Mouse (Mus musculus) monocyte, adult 5-6 weeks (primary cell): ENCODE measurements around the gene Tmtc4. TPM values are rescaled to one million over a fixed set of nuclear protein-coding genes. Genes with fewer than 3 reads are reported as not detected.

Source experiments
- ATAC-seq: fragments of 153-309, 156-312 bp; replicated peaks from 2 replicates; pipeline ENCODE4 v1.8.0; 2017; ENCODE audit warnings: mild to moderate bottlenecking; ENCODE audit not compliant: low TSS enrichment, insufficient number of reproducible peaks, severe bottlenecking, poor library complexity, low FRiP score
- total RNA-seq: library from RNA; stranded (forward); fragments of 200-1000, 200-491, 200-594 nt; gene quantifications from 3 replicates; pipeline ENCODE4 v1.2.3, GENCODE M21; 2017

The Tmtc4 gene
- total RNA-seq, 1 experiment from 2014 or later, result 9.5 TPM

DNA sequence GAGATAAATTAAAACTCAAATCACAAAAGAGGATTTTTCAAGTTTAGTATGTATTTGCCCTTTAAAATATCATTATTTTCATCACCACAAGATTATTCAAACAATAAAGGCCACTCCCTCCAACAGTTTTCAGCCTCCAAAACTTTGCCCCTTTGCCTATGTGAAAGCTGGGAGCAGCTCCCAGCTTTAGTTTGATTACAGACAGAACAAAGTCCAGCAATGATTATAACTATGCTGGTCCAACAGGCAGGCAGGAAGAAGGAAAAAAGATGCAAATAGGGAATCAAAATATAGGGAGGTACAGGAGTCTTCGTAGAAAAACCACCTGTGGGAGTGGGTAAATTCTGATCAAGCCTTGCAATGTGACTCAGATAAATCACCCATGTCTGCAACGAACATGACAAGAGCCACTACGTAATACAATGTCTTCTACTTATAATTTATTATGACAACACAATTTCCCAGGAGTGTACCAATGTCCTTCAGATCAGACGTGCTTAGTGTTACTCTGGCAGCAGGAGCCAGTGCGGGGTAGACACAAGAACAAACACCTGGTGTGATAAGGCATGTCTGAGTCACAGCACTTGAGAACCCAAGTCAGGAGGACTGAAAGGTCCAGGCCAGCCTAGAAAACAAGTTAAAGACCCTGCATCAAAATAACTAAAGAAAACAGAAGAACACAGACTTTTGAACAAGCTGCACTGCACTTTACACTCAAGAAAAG lies 74.3 kb downstream of the Tmtc4 start:
- ATAC-seq, result no peak

DNA sequence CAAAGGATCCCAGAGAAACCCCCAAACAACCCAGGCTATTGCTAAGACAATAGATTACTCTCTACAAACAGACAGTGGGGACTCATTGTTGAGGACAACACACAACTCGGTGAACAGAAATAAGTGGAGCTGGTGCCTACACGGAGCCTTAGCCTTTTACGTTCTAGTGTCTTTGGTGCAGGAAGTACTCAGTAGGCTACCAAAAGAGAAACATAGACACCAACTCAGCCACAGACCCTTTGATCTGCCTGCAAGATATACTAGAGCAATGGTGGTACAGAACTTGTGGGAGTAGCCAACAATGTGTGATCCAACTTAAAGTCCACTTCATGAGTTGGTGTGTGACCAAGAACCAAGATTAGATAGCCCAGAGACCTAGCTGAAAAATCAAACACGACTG lies 75.8 kb downstream of the Tmtc4 start:
- no peak for ATAC-seq

DNA sequence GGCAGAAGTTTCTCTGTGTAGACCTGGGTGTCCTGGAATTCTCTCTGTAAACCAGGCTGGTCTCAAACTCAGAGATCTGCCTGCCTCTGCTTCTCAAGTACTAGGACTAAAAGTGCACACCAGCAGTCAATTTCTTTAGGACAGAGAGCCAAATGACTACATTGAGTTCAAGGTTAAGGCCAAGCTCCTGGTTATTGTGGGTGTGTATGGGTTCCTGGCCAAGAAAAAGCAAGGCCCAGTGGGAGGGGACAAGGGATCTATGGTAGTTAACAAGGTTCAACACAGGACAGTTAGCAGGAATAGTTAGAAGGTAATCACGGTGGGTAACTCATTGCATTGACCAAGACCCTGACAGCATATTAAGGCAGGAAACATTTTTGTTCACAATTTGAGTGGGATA lies 78.8 kb downstream of the Tmtc4 start:
- ATAC-seq, result no peak

DNA sequence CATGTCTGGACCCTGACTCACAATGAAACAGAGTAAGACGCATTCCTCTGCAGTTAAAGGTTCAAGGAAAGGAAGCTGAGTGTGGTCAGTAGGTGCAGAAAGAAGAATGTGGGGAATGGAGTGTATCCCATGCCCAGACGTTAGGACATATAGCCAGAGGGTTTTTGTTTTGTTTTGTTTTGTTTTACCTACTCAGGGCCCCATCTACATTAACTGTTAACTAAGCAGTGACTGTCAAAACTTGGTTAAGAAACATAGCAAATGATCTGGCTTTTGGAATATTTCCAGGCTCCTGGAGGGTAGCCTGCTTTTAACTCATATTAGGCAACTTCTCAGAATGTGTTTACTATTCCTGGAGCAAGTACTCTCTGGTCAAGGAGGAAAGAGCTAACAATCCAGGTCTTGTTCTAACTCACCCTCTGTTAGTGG lies 79.9 kb downstream of the Tmtc4 start:
- no peak for ATAC-seq

DNA sequence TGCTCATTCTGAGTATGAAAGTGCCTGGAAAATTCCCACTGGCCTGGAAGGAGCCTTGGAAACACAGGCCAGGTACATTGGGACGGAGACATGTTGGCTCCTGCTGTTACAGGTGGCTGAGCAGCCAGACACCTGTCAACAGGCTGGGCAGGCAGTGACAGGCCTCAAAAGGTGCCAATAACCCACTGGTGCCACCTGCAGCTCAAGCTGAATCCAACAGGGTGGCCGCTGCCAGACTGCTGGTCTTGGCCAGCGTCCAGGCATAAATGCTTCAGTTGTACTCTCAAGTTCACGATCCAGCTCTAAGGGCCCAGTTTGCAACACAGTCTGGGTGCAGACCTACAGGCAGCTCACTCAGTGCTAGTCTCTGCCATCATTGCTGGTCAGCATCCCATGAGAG lies 81.0 kb downstream of the Tmtc4 start:
- ATAC-seq, result no peak

DNA sequence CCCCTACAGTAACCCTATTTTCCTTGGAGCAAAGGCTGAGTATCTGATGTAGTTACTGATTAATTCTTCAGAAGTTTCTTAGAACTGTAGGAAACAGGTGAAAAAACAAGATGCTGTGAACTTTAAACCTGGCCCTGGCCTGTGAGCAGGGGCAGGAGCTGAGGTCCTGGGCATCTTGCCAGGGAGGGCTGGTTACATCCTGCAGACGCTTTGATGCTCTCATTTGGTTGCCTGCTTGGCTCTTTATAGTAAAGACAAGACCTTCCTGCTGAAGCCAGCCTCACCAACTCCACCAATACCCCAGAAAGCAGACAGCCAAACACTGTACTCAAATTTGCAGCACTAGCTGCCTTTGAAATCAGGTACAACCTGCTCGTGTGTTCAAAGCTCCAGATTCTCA lies 81.7 kb downstream of the Tmtc4 start:
- ATAC-seq, result no peak

DNA sequence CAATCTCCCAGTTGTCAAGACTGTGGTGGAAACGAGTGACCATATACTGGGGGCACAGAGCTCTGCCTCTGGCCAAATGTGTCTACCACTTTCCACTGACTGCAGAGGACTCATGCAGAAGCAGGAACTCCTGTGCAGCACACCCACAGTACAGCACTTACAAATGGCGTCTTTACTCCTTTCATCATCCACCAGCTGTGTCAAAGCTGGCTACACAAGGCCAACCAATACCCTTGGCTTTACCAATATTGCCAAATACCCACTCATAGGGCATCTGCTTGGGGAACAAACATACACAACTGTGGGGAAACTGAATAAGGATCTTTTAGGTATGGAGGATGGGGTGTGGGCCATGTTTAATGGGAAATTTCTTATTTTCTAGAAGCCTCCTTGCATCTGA lies 82.1 kb downstream of the Tmtc4 start:
- no peak for ATAC-seq

DNA sequence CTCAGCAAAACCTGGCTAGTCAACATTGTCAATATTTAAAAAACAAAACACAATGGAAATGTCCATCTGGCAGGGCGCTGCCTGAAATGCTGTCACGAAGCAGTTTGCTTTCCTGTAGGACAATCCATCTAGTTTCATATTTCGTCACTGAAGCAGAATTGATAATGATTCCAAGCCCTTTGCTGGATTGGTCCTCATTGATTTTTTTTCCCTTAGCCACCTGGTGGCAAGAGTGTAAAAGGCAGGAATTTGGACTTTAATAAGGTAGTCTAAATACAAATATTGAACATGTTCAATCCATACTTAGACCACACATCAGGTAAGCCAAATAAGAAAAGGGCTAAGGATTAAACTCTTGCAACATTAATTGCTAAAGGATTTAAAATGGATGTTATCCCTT lies 82.7 kb downstream of the Tmtc4 start:
- no peak for ATAC-seq

DNA sequence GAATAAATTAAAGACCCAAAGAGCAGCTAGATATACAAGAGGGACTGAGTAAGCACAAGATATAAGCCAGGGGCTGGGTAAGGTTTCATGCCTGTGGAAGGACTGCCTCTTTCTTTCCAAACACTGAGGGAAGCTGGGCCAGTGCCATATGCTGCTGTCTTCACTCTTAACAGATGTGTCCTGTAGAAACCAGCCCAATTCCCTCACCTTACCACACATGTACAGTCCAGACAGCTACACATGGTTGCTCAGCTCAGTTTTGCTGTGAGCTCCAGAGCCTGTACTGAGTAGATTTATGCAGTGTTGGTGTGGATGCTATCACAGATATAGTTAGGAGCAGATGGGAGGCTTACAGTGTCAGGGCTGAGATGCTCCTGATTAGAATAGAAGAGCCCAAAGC lies 83.2 kb downstream of the Tmtc4 start:
- ATAC-seq, result no peak

DNA sequence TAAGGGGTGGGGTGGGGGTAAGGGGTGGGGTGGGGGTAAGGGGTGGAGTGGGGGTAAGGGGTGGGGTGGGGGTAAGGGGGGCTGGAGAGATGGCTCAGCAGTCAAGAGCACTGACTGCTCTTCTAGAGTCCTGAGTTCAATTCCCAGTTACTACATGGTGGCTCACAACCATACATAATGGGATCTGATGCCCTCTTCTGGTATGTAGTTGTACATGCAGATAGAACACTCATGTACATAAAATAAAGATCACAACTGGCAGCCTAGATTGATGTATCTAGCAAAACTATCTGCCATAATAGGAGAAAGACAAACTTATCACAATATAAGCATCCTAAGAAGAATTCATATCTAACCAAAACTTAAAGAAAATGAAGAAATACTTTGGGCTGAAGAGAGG lies 85.3 kb downstream of the Tmtc4 start:
- ATAC-seq, result no peak

DNA sequence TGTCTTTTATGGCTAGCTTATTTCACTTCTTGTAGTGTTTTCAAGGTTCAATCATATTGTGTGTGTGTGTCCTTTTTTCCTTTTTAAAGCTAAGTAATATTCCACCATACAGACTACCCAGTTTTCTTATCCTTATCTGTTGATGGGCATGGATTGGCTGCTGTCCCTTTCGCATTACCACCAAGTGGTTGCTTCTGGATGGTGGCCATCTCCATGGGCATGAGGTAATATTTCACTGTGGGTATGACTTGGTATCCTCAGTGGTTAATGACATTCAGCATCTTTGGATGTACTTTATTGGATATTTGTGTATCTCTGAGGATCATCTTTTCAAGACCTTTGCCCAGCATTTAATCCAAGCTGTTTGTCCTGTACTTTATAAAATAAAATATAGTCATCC lies 87.7 kb downstream of the Tmtc4 start:
- no peak for ATAC-seq

DNA sequence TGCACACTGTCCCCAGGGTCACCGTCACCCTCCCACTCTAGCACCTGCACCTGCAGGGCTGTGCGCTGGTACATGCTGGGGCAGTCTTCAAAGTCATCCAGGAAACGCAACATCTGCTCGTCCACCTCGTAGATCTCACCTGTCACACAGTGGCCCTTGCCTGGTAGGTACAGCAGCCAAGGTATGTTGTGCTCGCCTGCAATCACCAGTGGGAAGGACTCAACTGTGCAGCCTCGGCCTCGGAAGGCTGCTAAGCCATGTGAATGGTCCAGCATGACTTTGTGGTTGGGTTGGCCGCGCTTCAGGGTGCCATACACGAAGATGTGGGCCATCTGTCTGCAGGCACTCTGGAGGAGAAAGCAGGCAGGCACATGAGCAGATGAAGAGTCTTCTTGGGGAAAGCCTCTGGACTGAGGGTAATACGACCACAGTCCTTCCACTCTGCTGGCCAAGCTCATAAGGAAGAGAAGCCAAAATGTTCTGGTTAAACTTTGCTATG lies 92.3 kb downstream of the Tmtc4 start:
- no peak for ATAC-seq

DNA sequence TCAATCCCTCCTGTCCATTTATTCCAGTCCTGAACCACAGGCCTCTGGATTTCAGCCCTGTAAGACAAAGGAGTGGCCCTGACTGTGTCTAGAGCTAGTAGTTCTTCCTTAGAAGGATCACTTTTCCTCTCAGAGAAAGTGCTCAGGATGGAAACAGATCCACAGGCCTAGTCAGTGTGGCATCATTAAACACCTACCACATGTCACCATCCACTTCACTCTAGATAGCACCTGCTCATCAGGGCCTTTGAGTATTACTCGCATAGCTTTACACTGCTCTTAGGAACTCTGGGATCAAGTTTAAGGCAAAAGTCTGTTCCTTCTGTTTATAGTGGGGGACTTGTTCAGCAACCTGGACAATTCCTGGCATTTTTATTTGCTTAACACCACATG lies 95.4 kb downstream of the Tmtc4 start:
- no peak for ATAC-seq

DNA sequence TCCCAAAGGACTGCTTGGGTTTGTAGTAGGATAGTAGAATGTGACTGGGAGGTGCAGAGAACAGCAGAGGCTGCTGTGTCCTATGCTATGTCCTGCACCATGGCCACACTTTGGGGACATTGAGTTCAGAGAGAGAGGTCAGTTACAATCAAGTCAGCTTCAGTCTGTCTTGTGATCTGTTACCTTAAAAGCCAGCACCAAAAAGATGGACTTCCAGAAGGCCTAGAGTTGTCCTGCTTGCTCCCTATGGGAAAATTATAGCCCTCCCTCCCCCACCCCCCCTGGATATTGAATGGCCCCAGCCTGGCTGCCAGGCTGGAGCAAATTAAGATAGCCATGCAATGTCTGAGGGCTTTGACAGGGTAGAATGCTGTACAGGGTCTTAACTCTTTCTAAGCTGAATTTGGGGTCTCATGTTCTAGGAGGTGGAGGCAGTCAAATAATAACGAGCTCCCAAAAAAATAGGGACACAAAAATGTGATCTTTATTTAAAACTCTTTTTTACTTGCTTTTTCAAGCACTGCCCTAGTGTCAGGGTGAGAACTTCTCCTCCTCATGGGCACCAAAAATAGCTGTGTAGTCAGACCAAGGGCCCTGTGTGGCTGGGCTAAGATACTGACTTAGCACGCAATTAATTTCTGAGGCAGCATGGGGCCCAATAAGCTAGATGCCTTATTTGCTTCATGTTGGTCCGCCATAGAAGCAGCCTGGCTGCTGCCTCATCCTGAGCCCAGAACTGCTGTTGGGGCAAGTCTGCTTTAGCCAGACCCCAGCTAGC lies 95.9 kb downstream of the Tmtc4 start:
- no peak for ATAC-seq

DNA sequence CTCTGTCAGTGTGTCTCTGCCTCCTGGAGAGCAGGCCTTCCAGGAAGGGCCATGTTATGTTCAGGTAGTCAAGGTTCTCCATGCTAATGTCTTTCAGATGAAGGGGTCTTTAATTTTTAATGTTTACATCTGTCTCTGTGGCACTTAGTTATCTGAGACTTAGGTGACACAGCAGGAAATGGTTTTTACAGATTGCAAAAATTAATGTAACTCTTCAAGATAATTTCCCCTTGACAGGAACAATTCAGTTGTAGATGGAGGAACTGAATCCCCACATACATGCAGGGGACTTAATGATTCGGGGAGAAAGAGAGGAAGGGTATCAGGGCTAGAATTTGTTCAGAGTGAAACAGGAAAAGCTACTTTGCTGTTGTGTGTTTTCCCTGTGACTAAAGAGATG lies 96.6 kb downstream of the Tmtc4 start:
- no peak for ATAC-seq

DNA sequence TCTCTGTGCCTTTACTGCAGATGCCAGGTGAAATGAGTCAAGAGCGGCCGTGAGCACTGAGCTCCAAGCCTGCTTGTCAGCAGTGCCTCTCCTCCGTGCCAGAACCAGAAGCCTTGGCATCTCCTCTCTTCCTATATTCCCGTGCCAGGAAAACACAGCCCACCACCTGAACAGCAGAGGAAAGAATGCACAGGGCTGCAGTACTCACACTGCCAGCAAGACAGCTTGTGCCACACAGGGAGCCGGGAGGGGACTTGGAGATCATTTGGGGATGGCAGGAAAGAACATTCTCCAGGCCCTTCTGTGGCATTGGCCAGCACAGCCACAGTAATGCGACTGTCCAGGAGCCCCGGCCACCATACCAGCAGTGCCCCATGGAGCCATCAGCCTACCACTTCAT lies 97.9 kb downstream of the Tmtc4 start:
- ATAC-seq, result no peak

DNA sequence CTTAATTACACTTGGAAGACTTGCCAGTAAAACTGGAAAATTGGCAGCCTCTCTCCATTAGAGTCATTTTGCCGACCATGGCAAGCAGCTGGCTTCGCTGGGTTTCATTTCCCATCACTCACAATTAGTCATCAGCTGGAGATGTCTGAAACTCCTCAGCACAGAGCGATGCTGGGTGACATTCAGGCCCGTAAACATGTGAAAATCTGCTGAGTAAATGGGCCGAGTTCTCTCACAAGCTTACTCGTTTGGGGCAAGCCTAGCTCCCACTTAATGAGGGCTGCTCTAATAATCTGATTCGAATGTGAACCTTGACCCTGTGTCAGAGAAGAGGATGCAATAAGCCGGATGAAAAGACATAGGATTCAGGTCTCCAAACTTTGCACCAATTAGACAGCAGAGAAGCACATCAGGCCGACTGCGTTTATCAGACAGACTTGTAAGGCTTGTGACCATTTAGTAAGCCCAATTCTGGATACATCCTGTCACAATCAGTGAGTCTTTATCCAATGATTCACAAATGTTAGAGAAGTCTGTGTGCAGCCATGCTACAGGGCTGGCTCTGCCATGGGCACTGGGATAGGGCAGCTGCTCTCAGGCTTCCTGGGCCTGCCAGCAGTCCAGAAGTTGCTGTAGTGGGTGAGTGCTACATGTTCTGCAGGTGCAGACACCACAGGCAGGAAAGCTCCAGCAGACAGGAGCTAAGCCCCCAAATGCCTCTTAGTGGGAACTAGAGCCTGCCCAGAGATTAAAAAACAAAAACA lies 99.8 kb downstream of the Tmtc4 start:
- no peak for ATAC-seq

DNA sequence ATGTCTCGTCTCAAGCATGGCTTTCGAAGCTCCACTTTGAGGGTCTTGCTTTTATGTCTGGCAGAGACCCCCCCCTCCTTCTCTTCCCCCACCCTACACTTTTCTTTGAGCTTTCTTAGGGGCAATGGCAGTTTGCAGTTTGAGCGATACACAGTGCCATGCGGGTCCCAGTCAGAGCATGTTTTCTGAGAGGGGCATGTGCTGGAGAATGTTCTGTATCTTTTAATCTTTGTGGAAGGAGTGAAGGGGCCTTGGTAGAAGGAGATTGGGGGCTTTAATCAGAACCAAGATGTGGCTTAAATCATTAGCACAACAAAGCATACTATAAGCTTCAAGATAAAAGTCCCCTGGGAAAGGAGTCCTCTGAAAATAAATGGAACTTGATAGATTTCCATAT lies 100.4 kb downstream of the Tmtc4 start:
- ATAC-seq, result no peak

DNA sequence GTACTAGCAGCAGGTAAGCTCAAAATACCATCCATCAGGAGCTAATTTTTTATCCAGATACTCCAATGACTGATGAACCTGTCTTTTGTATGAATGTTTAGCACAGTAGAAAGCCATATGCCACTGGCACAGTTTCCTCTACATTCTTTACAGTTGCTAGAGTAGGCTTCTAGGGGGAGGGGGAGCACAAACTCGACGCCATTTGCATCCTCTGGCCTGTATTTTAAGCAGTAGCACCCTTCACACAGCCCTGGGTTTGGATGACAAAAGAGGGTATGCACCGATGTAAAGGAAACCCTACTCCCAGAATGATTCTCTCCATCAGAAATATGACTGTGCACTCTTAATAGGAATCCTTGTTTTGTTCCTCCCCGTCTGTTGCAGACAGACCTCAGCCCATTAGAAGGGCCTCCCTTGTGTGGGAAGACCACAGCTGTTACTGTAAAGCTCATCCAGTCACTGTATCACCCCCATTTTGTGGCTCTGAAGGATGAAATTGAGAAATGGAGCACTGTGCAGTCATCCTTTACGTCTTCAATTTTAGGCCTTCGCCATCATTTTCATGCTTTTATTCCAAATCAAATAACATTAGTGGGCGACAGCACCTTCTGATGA lies 100.9 kb downstream of the Tmtc4 start:
- no peak for ATAC-seq
